Mouse (Mus musculus): ENCODE measurements around the gene Mb.

Mb gene

DNA sequence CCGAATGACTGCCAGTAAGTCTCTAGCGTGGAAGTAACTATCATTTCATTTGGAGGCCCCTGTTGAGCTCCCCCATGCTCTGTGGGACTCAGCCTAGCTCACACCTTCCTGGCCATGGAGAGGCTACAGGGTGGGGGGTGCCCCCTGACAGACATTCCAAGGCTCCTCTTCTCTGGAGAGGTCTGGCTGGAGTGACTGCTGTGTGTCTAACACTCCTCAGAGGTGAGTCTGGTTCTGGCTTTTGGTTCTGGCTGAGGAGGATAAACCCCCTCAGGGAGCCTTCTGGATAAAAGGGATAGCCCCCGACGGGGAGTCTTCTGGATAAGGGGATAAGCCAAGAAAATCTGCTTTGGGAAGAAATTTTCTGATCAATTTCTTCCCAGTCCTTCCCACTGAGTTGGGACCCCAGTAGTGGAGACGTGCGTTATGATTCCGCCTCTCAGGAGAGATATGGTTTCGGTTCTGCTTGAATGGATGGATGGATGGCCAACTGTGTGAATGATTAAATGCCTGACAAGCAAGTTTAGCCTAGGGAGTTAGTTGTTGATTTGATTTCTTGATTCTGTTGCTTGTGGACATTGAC is 77.1 kb downstream of the Mb start:
- DNase-seq, result no peak

DNA sequence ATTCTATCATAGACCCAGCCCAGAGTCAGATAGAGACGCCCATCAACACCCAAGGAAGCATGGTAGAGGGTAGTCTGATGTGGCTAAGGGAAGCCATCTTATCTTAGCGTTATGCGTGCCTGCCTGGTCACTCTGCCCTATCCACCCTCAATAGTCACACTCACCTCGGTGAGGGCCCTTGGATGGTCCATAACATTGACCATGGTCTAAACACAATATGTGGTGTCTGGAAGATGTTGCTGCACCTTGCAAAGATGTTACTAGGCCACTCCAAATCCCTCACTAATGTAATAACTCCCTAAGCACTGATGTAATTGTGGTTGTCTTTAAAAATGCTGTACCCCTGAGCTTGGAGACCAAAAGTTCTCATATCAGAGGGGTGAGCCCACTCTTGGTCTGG is 77.8 kb downstream of the Mb start:
- no peak for DNase-seq

All from kidney, adult 9 months (tissue).